Comparison of ENCODE assay signal across 11 mouse cellular contexts in the genomic region with DNA sequence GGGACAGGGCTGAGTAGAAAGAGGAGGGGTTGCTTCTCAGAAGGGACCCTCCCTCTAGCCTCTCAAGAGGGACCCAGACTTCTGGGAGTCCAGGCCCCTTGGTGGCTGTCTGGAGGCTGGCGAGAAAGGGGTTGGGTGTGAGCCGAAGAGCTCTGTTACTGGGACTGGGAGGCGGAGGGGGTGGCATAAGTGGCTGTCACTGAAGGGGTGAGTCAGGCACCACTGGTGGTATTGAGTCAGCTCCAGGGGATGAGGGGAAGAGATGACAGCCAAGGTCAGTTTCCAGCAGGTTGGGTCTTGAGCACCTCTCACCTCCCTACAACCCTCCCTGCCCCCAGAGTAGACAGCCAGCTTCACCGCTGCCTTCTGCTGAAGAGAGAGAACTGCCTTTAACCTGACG.
"Had no signal": no experiment of that assay in that cellular context is flagged by ENCODE, and none has a peak within 500 bp of the region (broad histone marks: within the 10 kb centered on the region; RNA-seq: fewer than 3 reads in every experiment).

No protein-coding gene starts in this region.

- DNase-seq: kidney, adult 18-20 months; kidney, adult 9 months; kidney, postnatal 14 days; kidney, postnatal 4 days; left cerebral cortex, postnatal 4 days; liver; lung, adult 18-20 months; lung, postnatal 14 days; right cerebral cortex, postnatal 14 days; spleen, adult 18-20 months; thymus, postnatal 25 days had no signal
